Mouse (Mus musculus) kidney, adult 2 months (tissue): ENCODE measurements around the gene P3h4. TPM values are rescaled to one million over a fixed set of nuclear protein-coding genes. Genes with fewer than 3 reads are reported as not detected.
"Not testable (repeated sequence)": the region's sequence is repeated elsewhere in the genome, so short reads cannot be mapped to it uniquely, and the experiment has no call there.

Experiments used
- DNase-seq: peaks from one replicate; pipeline ENCODE4 v3.0.0; 2021
- H3K27ac ChIP-seq: fragments of 200-500 bp; 2 replicates; pipeline ENCODE4 v1.5.1; 2012; ENCODE audit warnings: low read depth, low read length, control low read depth, inconsistent platforms; ENCODE audit not compliant: insufficient read depth
- H3K27me3 ChIP-seq: fragments of 200-500 bp; replicated peaks from 2 replicates; pipeline ENCODE4 v1.6.1; 2012; ENCODE audit warnings: mild to moderate bottlenecking, moderate library complexity, low read length, inconsistent platforms; ENCODE audit not compliant: control insufficient read depth, insufficient read depth
- H3K36me3 ChIP-seq: fragments of 200-500 bp; 2 replicates; pipeline ENCODE4 v1.6.1; 2012; ENCODE audit warnings: mild to moderate bottlenecking, moderate library complexity, low read length, inconsistent platforms; ENCODE audit not compliant: control insufficient read depth, insufficient read depth
- H3K4me1 ChIP-seq: fragments of 200-500 bp; 2 replicates; pipeline ENCODE4 v1.6.1; 2011; ENCODE audit warnings: low read length; ENCODE audit not compliant: control insufficient read depth, insufficient read depth
- H3K4me3 ChIP-seq: fragments of 200-500 bp; 2 replicates; pipeline ENCODE4 v1.5.1; 2011; ENCODE audit warnings: mild to moderate bottlenecking, low read depth, low read length, control low read depth; ENCODE audit not compliant: insufficient read depth
- CTCF ChIP-seq: fragments of 200-500 bp; conservative IDR thresholded peaks from 2 replicates; pipeline ENCODE4 v1.5.1; 2011; ENCODE audit warnings: low read depth, mild to moderate bottlenecking, control low read depth, low read length, moderate library complexity, mixed read lengths; ENCODE audit not compliant: insufficient read depth, insufficient read length
- POLR2A ChIP-seq: fragments of 200-500 bp; IDR thresholded peaks from one replicate; pipeline ENCODE4 v1.6.1; 2011; ENCODE audit warnings: low read depth, low read length, control low read depth
- WGBS: fragments of 180-500 bp; shearing (Covaris S2); methylation state at CpG from one replicate; pipeline ENCODE4 v1.1.7; 2018; 5-methylcytosine and 5-hydroxymethylcytosine counted together
- polyA plus RNA-seq: library from polyadenylated mRNA; depleted of rRNA; stranded (reverse); fragments of >200 nt; gene quantifications from 2 replicates; pipeline ENCODE4 v1.2.3, GENCODE M21; 2012; rRNA removed

Gene P3h4
- polyA plus RNA-seq, 1 experiment, result 11.9 TPM

DNA sequence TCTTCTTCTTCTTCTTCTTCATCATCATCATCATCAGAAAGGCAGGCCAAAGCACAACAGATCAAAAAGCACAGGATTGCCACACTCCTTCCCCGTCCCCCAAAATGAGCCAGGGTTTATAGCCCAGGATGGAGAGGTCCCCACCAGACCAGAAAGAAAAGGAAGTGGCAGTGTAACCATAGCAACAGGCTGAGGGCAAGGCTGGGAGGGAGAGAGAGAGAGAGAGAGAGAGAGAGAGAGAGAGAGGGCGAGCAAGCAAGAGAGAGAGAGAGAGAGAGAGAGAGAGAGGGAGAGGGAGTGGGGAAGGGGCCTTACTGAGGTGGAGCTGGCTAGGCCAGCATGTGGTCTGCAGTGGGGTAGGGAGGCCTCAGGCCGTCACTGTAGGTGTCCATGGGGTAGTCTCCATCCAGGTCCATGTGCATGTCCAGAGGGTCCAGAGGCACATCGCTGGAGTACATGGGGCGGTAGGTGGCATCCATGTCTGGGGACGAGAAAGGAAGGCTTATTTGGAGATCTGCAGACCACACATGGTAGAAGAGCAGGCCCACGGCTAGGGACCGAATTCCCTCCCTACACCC lies 42.6 kb downstream of the P3h4 start:
- Histone ChIP-seq H3K4me1 (no peaks in the 10 kb centered on the region; the same call in 1 of the 2 replicates), H3K4me3 (no peak overlapping the region), H3K36me3 (peaks cover 15% of the 10 kb centered on the region), H3K27me3 (no peaks in the 10 kb centered on the region), H3K27ac (no peak overlapping the region)
- 82% methylated on average over 7 of the region's 8 CpGs for WGBS
- DNase-seq, result no peak
- TF ChIP-seq CTCF (no peak), POLR2A (no peak)

DNA sequence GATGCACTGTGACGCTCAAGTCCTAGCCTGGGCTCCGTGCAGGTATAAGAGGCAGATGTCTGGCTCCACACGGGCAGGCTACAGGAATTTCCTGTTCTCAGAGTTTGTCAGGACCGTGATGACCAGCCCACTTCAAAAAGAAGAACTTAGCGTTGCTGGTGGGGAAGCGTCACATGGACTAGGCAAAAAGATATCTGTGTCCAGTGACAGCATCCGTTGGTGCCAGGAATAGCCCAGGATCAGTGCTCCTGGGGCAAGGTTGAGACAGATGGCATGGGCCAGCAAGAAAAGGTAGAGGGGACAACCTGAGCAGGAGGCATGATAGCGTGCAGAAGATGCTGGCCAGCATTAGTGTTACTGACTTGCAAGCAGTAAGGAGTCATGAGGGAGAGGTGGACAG lies 44.8 kb downstream of the P3h4 start:
- no peaks in the 10 kb centered on the region for H3K4me1 ChIP-seq
- TF ChIP-seq POLR2A (no peak), CTCF (no peak)
- H3K27me3 ChIP-seq, result no peaks in the 10 kb centered on the region
- no peak overlapping the region for H3K4me3 ChIP-seq
- no peak overlapping the region for H3K27ac ChIP-seq
- no peak for DNase-seq
- H3K36me3 ChIP-seq, result peaks cover 8% of the 10 kb centered on the region
- 67% methylated on average over 8 of the region's 8 CpGs for WGBS

DNA sequence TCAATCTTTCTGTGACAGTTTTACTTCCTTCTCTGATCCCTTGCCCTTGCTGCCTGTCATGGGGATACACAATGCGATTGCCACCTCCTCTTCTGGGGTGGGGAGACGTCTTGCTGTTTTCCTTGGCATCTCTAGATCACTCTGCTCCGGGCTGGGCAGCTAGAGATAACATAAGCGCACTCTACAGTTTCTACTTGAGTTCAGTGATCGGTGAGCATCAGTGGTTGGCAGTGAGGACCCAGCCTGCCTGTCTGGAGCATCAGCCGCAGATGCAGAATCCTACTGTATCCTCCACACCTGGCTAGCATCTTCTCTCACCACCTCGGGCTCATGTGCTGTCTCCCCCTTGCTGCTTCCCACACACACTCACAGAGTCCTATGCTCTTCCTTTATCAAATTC lies 45.5 kb downstream of the P3h4 start:
- no peak overlapping the region for H3K27ac ChIP-seq
- H3K36me3 ChIP-seq, result peaks cover 8% of the 10 kb centered on the region
- DNase-seq, result no peak
- H3K4me1 ChIP-seq, result no peaks in the 10 kb centered on the region
- 43% methylated on average over 7 of the region's 7 CpGs for WGBS
- no peaks in the 10 kb centered on the region for H3K27me3 ChIP-seq
- TF ChIP-seq POLR2A, result no peak
- no peak for TF ChIP-seq CTCF
- no peak overlapping the region for H3K4me3 ChIP-seq

DNA sequence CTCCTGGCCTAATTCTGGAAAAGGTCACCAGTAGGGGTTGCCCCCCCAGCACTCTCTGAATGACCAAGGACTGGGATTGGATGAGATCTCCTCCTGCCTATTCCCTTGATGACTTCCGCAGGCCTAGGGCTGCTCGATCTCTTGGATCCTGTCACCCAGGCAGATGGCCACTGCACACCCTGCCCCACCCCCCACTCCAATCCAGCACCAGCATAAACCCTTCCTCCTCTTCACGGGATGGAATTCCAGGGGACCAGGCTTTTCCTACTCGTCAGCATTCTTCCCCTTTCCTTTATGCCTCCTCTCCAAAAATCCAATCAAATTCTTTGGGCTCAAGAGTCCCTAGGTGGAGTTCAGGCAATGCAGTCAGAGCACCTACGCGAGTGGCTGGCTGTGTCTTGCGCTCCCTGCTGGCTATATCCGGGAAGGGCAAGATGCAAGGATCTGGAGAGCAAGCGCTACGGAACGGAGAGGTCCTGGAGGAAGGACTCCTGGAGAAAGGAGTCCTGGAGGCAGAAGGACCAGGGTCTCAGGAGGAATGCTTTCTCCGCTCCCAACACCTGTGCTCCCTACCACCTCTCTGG lies 51.6 kb downstream of the P3h4 start:
- TF ChIP-seq POLR2A, result no peak
- TF ChIP-seq CTCF, result peak; percentile 86
- H3K4me1 ChIP-seq, result no peaks in the 10 kb centered on the region
- no peak overlapping the region for H3K27ac ChIP-seq
- WGBS, result 12% methylated on average over 12 of the region's 12 CpGs
- H3K27me3 ChIP-seq, result no peaks in the 10 kb centered on the region
- no peak overlapping the region for H3K4me3 ChIP-seq
- DNase-seq, result peak; percentile 81
- H3K36me3 ChIP-seq, result no peaks in the 10 kb centered on the region

DNA sequence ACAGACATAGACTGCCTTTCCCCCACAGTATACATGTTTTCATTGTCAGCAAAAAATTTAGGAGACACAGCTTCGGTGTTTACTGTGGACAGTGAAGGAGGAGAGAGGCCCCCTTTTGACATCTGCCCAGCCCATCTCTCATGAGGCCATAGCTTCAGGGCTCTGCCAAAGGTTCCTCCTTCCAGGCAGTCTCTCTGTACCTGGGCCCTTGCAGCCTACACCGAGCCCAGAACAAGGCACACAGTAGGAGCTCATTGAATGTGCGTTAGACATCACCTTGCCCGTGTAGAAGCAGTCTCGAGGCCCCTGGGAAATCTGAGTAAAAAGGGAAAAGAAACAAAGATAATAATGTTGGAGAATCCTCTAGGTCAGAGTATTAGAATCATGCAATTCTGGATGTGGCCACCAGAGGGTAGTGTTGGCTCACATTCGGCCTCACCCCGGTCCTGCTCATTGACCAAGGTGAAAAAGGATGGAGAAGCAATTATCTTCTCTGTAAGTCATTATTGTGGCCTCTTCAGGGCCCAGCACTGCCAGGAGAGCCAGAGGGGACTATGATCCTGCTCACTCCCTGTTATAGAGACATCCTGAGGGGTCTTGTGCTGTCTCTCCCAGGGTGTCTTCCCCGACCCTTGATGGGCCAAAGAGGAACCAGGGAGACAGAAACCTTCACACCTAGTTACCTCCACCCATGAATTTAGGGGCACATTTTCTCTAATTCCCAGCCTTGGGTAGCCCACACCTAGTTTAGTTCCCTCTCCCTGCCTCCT lies 52.2 kb downstream of the P3h4 start:
- Histone ChIP-seq H3K4me1 (no peaks in the 10 kb centered on the region), H3K4me3 (no peak overlapping the region), H3K27me3 (no peaks in the 10 kb centered on the region), H3K36me3 (no peaks in the 10 kb centered on the region), H3K27ac (no peak overlapping the region)
- DNase-seq, result peak; percentile 78
- TF ChIP-seq POLR2A, result no peak
- peak; percentile 94 for TF ChIP-seq CTCF
- 9% methylated on average over 8 of the region's 8 CpGs for WGBS

DNA sequence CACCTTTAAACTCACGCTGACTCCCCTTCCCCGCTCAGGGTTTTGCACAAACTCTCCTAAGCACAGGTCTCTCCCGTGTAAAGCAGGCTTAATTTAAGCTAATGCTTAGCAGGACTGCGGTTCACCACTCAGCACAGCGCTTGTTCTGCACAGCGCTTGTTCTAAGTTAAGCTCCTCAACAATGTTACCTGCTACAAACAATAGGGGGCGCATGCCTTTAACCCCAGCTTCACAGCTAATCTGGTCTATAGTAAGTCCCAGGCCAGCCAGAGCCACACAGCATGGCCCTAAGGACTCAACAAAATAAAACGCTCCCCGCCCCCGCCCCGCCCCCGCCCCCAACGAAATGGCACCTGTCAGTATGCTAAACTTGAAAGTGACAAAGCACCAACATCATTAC lies 53.6 kb downstream of the P3h4 start:
- H3K27ac ChIP-seq, H3K27me3 ChIP-seq, H3K4me1 ChIP-seq, H3K4me3 ChIP-seq, DNase-seq, H3K36me3 ChIP-seq: not testable (repeated sequence)
- WGBS, result 14% methylated on average over 1 of the region's 13 CpGs

DNA sequence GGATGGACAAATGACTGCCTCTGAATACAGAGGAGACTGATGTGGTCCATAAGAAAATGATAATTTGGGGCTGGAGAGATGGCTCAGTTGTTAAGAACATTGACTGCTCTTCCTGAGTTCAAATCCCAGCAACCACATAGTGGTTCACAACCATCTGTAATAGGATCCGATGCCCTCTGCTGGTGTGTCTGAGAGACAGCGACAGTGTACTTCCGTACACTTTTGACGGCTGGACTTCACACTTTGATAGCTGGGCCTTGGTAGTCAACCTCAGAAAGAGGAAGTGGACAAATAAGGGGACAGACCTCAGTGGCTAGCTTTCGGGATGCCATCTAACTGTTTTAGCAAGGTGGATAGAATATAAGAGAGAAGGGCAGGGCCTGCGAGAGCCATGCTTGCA lies 54.5 kb downstream of the P3h4 start:
- Histone ChIP-seq H3K27me3 (no peaks in the 10 kb centered on the region), H3K27ac (no peak overlapping the region), H3K4me1 (no peaks in the 10 kb centered on the region), H3K4me3 (no peak overlapping the region), H3K36me3 (no peaks in the 10 kb centered on the region)
- 82% methylated on average over 6 of the region's 6 CpGs for WGBS
- TF ChIP-seq POLR2A (no peak), CTCF (no peak)
- DNase-seq, result no peak

Other genes with a start within 250 kb of the P3h4 start
- gene Krt9, start 221.6 kb downstream of the P3h4 start, polyA plus RNA-seq, result not detected in 2 replicates
- 1.3 and 1.4 TPM in 2 replicates for gene Krt14, start 207.3 kb downstream of the P3h4 start, polyA plus RNA-seq
- gene Krt16, start 165.9 kb downstream of the P3h4 start, polyA plus RNA-seq, result not detected in 2 replicates
- gene Krt17, start 153.8 kb downstream of the P3h4 start, polyA plus RNA-seq, result 0.08 TPM in 1 of 2 replicates, not detected in the other
- not detected in 2 replicates for gene Krt42, start 145.0 kb downstream of the P3h4 start, polyA plus RNA-seq
- gene Eif1, start 95.0 kb downstream of the P3h4 start, polyA plus RNA-seq, result 116 and 173 TPM in 2 replicates
- gene Gast, start 80.4 kb downstream of the P3h4 start, polyA plus RNA-seq, result not detected in 2 replicates
- gene Hap1, start 58.7 kb downstream of the P3h4 start, polyA plus RNA-seq, result 3.0 and 3.6 TPM in 2 replicates
- gene Jup, start 17.1 kb downstream of the P3h4 start, polyA plus RNA-seq, result 220 and 229 TPM in 2 replicates
- gene Fkbp10, start 861 bp upstream of the P3h4 start, polyA plus RNA-seq, result 12.5 and 15.9 TPM in 2 replicates
- gene Nt5c3b, start 27.0 kb upstream of the P3h4 start, polyA plus RNA-seq, result 29.3 and 32.0 TPM in 2 replicates
- gene Klhl10, start 27.1 kb upstream of the P3h4 start, polyA plus RNA-seq, result 0.13 and 0.34 TPM in 2 replicates
- gene Klhl11, start 57.9 kb upstream of the P3h4 start, polyA plus RNA-seq, result 2.3 and 3.3 TPM in 2 replicates
- gene Acly, start 113.2 kb upstream of the P3h4 start, polyA plus RNA-seq, result 181 and 191 TPM in 2 replicates
- 0.84 and 1.4 TPM in 2 replicates for gene Ttc25, start 130.8 kb upstream of the P3h4 start, polyA plus RNA-seq
- gene Cnp, start 160.1 kb upstream of the P3h4 start, polyA plus RNA-seq, result 10.5 and 13.5 TPM in 2 replicates
- 60.5 and 63.1 TPM in 2 replicates for gene Nkiras2, start 204.4 kb upstream of the P3h4 start, polyA plus RNA-seq
- 30.0 and 45.6 TPM in 2 replicates for gene Dnajc7, start 205.3 kb upstream of the P3h4 start, polyA plus RNA-seq